Mouse (Mus musculus): ENCODE measurements around the gene Ubd. TPM values are rescaled to one million over a fixed set of nuclear protein-coding genes. Genes with fewer than 3 reads are reported as not detected.
A peak's percentile ranks its signal among the peaks of the same experiment; 100 is the strongest.
"Not testable (repeated sequence)": the region's sequence is repeated elsewhere in the genome, so short reads cannot be mapped to it uniquely, and the experiment has no call there.

Ubd gene
- total RNA-seq (2021), result not detected

GRCm38 (mm10) chr17:37193656-37194055 is at the start of gene Ubd:
Gene Ubd (plus strand): TSS chr17:37193892.
- intact Hi-C loops (cut with DNase I), result no loop called here
- DNase-seq (ENCODE audit: low spot score in 2 of 2), result no peak

- DNase-seq (ENCODE audit: low spot score in 2 of 2), result no peak
- intact Hi-C loops (cut with DNase I), result no loop called here
These were observed 32.3 kb upstream of the Ubd start, which contains the start of gene Olfr93 for GRCm38 (mm10) chr17:37161394-37161793. Gene Olfr93 (minus strand): TSS chr17:37161494.

DNA sequence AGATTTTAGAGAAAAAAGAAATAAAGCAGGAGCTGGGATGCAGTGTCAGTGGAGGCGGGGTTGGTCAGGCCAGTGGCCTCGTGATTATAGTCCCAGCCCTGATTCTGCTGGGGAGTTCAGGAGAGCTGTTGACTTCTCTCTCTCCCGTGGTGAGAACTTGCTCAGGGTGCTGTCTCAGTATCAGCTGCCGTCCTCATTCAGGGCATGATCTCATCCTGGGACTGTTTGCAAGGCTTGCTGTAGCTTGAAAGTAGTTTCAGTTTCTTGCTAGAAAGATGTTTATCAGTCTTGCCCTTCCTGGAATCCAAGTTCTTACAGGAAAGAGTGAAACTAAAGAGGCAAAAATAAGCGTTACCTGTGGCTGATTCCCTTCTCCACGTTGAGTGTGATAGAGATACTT is 8.2 kb upstream of the Ubd start:
- DNase-seq (ENCODE audit: low spot score in 2 of 2), result no peak
- intact Hi-C loops (cut with DNase I), result no loop called here

GRCm38 (mm10) chr17:37190711-37191110 is 3.0 kb upstream of the Ubd start:
- no peak for DNase-seq (ENCODE audit: low spot score in 2 of 2)

DNA sequence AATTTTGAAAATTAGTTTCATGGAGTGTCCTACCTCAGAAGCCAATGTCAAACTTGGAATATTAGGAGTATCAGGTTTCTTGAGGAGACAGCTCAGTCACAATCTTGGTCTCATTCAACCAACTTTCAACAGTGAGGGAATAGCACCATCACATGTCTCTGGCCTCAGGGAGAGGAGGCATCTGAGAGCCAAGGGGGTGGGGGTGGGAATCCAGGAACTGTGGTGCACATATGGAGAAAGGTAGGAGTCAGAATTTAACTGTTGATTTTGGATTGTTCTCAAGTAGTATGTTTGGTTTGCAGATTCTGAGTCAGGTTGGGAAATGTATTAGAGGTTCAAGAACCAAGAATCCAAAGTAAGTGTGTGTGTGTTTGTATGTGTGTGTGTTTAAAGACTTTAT is 660 bp upstream of the Ubd start:
- intact Hi-C loops (cut with DNase I), result no loop called here
- no peak for DNase-seq (ENCODE audit: low spot score in 2 of 2)

More at GRCm38 (mm10) chr17:37190711-37191110, 3.0 kb upstream of the Ubd start:
- intact Hi-C loops (cut with DNase I), result no loop called here

GRCm38 (mm10) chr17:37194782-37195181 is 1.1 kb downstream of the Ubd start:
- intact Hi-C loops (cut with DNase I), result no loop called here
- DNase-seq (ENCODE audit: low spot score in 2 of 2), result peak in 1 of 2 experiments; percentile 9

DNA sequence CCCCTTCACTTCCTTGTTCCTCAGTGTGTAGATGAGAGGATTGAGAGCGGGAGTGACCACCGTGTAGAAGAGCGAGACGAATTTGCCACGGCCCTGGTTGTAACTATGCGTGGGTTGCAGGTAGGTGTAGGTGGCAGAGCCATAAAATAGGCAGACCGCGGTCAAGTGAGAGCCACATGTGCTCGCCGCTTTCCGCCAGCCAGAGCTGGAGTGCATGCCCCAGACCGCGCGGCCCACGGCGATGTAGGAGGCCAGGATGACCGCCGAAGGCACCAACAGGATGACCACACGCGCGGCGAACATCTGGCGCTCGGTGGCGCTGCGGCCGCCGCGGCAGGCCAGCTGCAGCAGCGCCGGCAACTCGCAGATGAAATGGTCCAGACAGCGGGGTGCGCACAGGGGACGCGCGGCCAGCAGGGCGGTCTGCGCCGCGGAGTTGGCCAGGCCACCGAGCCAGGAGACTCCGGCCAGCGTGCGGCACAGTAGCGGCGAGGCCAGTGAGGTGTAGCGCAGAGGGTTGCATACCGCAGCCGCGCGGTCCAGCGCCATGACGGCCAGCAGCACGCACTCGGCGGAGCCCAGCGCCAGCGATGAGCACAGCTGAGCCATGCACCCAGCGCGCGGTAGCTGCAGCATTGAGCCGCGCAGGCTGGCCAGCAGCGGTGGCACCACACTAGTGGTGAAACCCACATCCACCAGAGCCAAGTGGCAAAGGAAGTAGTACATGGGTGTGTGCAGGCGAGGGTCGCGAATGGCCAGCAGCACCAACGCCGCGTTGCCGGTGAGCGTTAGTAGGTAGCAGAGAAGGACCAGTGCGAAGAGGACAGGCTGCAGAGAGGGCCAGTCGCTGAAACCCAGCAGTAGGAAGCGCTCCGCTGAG is 3.4 kb downstream of the Ubd start:
- peak; percentile 47 to 62 for DNase-seq (ENCODE audit: low spot score in 2 of 2)
- intact Hi-C loops (cut with DNase I), result no loop called here

DNA sequence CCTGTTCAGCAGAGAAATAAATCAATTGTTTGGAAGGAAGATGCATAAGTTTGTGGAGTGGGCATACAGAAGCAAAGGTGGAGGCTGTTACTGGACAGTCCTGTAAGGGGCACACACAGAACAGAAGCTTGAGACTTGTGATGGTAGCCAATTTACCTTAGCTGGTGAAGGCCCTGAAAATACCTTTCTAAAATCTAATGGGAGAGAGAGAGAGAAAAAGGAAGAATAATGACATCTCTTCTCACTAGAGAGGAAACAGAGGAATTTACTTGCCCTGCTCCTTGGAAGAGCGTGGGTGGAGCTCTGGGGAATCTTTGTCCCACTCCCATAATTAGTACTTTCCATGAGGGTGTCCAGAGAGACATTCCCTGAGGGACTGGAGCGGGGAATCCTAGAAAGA is 7.2 kb downstream of the Ubd start, which contains the start of gene Olfr94:
TSS of gene Olfr94 (minus strand) at position 101 of the 400 bp plus-strand sequence.
- intact Hi-C loops (cut with DNase I), result loop anchor here (5.0 kb wide), 2 partner anchors 284 to 309 kb away; partner anchors contain the start of gene Trim40
- DNase-seq (ENCODE audit: low spot score in 2 of 2), result no peak

DNA sequence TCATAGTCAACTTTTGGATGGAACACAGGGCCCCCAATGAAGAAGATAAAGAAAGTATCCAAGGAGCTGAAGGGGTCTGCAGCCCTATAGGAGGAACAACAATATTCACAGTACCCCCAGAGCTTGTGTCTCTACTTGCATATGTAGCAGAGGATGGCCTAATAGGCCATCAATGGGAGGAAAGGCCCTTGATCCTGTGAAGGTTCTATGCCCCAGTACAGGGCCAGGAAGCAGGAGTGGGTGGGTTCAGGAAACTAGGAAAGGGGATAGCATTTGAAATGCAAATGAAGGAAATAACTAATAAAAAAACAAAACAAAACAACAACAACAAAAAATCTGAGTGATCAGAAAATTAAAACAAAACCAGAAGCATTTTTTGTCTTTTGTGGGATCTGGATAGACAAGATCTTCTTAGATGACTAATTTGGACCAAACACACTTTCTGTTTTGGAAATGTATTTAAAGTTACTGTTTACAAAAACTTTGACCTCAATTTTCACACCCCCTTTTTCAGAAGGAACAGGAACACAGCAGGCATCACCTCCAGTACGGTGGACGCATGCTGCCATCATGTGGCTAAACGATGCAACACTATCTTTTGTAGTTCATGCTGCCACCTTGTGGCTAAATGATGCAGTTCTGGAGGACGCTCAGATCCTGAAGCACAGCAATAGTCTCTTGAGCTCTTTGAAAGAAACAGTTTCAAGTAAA is 9.7 kb downstream of the Ubd start:
- intact Hi-C loops (cut with DNase I), result loop anchor here (2.0 to 5.0 kb wide), 3 partner anchors 121 to 311 kb away; partner anchors contain the start of gene Trim40
- DNase-seq (ENCODE audit: low spot score in 2 of 2), result peak; percentile 77 to 84

DNA sequence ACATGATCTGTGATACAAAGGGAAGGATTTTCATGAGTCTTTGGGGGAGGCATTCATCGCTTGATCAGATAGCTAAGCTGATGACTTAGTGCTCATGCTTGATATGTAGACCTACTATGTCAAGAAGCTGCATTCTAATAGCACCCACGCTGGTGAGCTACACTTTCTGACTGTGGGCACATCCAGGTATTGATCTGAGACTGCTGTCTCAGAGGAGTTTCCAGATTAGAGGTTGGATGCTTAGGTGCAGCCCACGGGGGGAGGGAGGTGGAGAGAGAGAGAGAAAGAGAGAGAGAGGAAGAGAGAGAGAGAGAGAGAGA is 10.2 kb downstream of the Ubd start:
- DNase-seq (ENCODE audit: low spot score in 2 of 2), result no peak
- intact Hi-C loops (cut with DNase I), result loop anchor here (2.0 to 5.0 kb wide), 3 partner anchors 121 to 312 kb away; partner anchors contain the start of gene Trim40

DNA sequence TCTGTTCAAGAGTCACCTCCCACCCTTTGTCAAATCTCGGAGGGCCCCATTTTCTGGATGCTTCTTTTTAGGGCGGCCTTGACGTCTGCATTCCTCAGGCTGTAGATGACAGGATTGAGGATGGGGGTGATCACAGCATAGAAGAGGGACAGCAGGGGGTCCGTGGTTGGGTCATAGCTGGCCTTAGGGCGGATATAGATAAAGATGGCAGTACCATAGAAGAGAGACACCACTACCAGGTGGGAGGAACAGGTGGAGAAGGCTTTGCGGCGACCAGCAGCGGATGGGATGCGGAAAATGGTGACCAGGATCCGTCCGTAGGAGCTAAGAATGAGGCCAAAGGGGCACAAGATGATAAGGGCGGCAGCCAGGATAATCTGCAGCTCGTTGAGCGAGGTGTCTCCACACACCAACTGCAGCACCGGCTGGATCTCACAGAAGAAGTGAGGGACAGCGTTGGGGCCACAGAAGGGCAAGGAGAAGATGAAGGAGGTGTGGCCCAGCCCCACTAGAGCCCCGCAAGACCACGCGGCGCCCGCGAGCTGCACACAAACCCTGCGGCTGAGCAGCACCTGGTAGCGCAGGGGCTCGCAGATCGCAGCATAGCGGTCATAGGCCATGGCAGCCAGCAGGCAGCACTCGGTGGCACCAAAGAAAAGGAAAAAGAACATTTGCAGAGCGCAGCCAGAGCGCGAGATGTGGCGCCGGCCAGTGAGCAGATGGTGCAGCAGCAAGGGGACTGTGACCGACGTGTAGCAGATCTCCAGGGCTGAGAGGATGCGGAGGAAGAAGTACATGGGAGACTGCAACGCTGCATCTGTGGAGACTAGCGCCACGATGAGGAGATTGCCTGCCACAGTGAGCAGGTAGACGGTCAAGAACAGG is 17.4 kb downstream of the Ubd start:
- DNase-seq (ENCODE audit: low spot score in 2 of 2), result peak; percentile 15 to 29
- intact Hi-C loops (cut with DNase I), result no loop called here

- no peak for DNase-seq (ENCODE audit: low spot score in 2 of 2)
- intact Hi-C loops (cut with DNase I), result no loop called here
These were observed 19.3 kb downstream of the Ubd start, which contains the start of gene Olfr95 for GRCm38 (mm10) chr17:37213018-37213417. Gene Olfr95 (minus strand): TSS chr17:37213118.

GRCm38 (mm10) chr17:37218486-37218885 is 24.8 kb downstream of the Ubd start:
- intact Hi-C loops (cut with DNase I), result no loop called here
- no peak for DNase-seq (ENCODE audit: low spot score in 2 of 2)

- intact Hi-C loops (cut with DNase I), result no loop called here
- no peak for DNase-seq (ENCODE audit: low spot score in 2 of 2)
These were observed 26.2 kb downstream of the Ubd start, which contains the start of gene Olfr96 for GRCm38 (mm10) chr17:37219846-37220245. Gene Olfr96 (plus strand): TSS chr17:37220146.

DNA sequence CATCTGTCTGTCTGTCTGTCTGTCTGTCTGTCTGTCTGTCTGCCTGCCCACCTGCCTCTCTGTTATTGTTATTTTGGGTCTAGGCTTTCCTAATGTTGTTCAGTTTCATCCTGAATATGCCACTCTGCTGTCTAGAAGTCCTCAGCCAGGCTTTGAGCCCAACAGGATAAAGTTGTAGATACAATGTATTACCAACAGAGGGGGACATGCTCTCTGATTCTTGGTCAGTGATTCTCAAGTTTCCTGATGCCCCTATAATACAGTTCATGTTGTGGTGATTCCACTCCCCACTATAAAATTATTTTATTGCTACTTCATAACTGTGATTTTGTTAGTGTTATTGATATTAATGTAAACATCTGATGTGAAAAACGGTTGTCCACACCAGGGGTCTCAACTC is 28.2 kb downstream of the Ubd start:
- DNase-seq (ENCODE audit: low spot score in 2 of 2), result no peak
- intact Hi-C loops (cut with DNase I), result no loop called here

DNA sequence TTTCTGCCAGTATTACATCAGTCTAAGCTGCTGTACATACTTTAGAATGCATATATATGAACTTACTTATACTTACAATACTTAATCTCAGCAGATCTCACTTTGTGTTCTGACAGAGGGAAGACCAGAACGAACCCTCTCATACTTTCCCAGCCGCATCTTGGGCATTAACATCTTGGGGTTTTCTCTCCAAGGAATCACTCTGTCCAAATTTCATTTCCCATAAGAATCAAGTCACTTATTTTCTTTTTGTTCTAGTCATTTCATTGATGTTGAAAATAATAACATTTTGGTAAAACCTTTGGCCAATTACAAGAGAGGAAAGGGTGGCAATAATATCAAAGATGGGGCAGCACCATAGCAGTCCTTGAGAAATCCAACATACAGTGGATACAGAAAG is 43.5 kb downstream of the Ubd start, which contains the start of gene Olfr97:
TSS of gene Olfr97 (minus strand) at position 101 of the 400 bp plus-strand sequence.
- intact Hi-C loops (cut with DNase I), result not testable (repeated sequence)

GRCm38 (mm10) chr17:37242198-37242597 is 48.5 kb downstream of the Ubd start:
- no peak for DNase-seq (ENCODE audit: low spot score in 2 of 2)
- intact Hi-C loops (cut with DNase I), result no loop called here

More for the DNA sequence above, 43.5 kb downstream of the Ubd start, which contains the start of gene Olfr97:
- DNase-seq (ENCODE audit: low spot score in 2 of 2), result not testable (repeated sequence)

Data from left cerebral cortex, postnatal 36 days (tissue).